Mouse (Mus musculus): Measurements from ENCODE around the gene Ifi214. TPM values are rescaled to one million over a fixed set of nuclear protein-coding genes. Genes with fewer than 3 reads are reported as not detected.
"Not testable (repeated sequence)": the region's sequence is repeated elsewhere in the genome, so short reads cannot be mapped to it uniquely, and the experiment has no call there.

Gene Ifi214
- total RNA-seq (2022): not detected

- not testable (repeated sequence) for DNase-seq (ENCODE audit: low spot score in 2 of 2)
Observed at GRCm38 (mm10) chr1:173535791-173536190, at the start of gene Ifi214. Ifi214 (minus strand) TSS chr1:173535957.

- no peak for DNase-seq (ENCODE audit: low spot score in 2 of 2)
Observed at GRCm38 (mm10) chr1:173579921-173580585, 44.3 kb upstream of the Ifi214 start.

DNA sequence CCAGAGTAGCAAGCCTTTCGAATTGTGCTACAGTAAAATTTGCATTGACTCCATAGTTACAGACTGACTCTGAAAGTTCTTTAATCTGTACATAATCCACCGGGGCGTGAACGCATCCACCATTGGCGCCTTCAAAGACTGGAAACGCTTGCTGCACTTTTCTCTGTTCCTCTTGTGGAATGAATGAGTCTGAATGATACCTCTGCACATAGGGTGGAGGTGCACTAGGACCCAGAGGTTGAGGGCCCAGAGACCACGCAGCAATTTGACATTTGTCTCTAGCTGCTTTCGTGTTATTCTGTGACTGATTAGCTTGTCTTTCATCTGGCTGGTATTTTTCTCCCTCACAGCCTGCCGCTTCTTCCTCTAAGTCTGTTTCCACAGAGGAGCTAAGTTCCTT, 43.3 kb upstream of the Ifi214 start:
- DNase-seq (ENCODE audit: low spot score in 2 of 2): no peak

DNA sequence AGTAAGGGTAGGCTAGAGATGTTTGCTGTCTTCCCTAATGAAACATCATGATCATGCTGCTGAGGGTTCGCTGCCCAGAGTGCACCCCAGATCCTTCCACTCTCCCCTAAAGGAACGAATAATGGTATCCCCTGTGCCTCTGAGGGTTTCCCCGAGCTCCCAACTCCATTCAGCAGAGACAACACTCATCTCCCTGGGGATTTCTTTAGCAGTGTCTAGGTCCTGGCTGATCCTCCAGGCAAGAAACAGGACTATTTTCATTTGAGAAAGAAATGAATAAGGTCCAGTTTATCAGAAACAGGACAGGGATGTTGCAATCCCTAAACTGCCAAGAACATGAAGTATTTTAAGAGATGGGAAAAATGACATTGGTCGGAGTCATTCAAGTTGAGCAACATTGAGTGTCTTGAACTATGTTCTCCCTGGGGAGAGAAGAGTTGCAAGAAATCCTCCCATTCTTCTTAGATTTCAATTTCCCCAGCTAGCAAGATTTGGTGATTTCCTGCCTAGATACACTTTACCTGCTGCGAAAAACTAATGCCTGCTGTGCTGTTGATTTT, 14.8 kb upstream of the Ifi214 start:
- not testable (repeated sequence) for DNase-seq (ENCODE audit: low spot score in 2 of 2)

DNA sequence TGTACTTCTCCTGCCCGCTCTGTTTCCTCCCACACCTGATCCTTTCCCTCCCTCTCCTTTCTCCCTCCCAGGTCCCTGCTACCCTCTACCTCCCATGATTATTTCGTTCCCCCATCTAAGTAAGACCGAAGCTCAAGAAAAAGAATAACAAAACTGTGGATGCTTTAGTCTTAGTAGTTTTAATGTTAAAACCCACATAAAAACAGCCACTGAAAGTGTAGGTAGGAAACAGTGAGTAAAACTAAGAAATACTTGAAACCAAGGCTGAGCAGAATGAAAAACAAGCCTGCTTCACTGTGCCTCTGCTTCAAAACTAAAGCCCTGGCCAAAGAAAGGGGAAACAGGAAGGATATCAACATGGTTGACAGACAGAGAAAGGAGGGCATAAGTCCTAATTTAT, 13.0 kb upstream of the Ifi214 start:
- DNase-seq (ENCODE audit: low spot score in 2 of 2): not testable (repeated sequence)

DNA sequence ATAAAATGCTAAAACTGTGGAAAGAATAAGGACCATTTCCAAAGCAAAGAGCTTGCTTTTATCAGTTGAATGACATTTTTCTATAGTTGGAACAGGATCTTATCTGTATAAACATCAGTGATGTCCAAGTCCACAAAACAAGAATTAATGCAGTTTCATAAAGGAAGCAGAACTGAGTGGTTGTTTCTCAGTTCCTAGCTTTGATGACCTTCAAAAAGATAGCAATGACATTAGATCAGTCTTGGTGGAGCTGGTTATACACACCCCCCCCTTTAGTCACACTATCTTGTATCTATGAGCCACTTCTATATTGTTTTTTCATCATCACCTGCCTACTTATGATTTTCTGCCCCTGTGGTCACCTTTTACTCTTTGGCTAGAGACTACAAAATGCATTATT, 14.3 kb downstream of the Ifi214 start:
- no peak for DNase-seq (ENCODE audit: low spot score in 2 of 2)

DNA sequence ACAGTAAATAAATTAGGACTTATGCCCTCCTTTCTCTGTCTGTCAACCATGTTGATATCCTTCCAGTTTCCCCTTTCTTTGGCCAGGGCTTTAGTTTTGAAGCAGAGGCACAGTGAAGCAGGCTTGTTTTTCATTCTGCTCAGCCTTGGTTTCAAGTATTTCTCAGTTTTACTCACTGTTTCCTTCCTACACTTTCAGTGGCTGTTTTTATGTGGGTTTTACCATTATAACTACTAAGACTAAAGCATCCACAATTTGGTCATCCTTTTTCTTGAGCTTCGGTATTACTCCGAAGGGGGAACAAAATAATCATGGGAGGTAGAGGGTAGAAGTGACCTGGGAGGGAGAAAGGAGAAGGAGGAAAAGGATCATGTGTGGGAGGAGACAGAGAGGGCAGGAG, 25.2 kb downstream of the Ifi214 start:
- not testable (repeated sequence) for DNase-seq (ENCODE audit: low spot score in 2 of 2)

DNA sequence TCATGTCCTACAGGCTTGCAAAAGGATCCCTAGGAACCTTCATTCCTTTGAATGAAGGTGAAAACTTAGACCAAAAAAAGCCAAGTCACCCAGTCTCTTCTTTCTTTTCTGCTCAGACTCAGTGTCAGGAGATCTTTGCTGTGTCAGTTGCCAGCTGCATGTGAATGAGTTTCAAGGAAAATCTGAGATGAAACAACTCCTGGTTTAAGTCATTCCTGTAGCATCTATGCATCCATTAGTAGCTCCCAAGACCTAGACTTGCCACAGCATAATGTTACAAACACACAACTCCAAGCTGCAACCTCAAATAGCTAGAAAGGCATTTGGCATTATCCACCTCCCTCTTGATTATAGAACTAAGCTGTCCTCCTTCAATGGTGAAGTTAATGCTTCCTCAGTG, 44.3 kb downstream of the Ifi214 start:
- DNase-seq (ENCODE audit: low spot score in 2 of 2): not testable (repeated sequence)

DNA sequence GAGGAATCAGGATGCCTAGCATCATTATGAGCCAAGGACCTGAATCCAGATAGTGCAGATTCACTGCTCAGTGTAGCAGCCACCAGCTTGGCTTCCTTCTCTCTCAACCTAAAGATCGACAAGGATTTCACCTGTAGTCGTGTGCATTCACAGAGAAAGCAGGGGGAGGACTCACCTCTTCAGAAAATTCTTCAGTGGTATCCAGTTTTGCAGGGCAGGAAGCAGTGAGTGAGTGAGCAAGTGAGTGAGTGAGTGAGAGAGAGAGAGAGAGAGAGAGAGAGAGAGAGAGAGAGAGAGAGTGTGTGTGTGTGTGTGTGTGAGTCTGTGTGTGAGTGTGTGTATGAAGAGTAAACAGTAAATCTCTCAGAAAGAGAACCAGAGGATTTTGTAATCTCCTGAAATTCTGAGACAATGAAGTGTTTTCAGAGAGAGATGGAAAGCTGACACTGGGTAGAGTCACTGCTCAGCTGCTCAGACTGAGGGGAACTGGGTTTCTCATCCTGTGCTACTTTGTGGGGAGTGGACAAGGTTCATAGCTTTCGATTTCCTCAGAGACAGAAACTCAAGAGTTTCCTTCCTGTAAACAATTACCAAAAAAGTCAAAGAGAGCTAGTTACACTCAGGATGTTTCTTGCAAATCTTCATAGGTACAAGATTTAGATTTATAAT, 44.8 kb downstream of the Ifi214 start, which contains the start of gene Ifi206:
TSS of gene Ifi206 (minus strand) at position 230 of the 669 bp plus-strand sequence.
- DNase-seq (ENCODE audit: low spot score in 2 of 2): not testable (repeated sequence)

- not testable (repeated sequence) for DNase-seq (ENCODE audit: low spot score in 2 of 2)
Observed at GRCm38 (mm10) chr1:173481182-173481574, 54.6 kb downstream of the Ifi214 start.

DNA sequence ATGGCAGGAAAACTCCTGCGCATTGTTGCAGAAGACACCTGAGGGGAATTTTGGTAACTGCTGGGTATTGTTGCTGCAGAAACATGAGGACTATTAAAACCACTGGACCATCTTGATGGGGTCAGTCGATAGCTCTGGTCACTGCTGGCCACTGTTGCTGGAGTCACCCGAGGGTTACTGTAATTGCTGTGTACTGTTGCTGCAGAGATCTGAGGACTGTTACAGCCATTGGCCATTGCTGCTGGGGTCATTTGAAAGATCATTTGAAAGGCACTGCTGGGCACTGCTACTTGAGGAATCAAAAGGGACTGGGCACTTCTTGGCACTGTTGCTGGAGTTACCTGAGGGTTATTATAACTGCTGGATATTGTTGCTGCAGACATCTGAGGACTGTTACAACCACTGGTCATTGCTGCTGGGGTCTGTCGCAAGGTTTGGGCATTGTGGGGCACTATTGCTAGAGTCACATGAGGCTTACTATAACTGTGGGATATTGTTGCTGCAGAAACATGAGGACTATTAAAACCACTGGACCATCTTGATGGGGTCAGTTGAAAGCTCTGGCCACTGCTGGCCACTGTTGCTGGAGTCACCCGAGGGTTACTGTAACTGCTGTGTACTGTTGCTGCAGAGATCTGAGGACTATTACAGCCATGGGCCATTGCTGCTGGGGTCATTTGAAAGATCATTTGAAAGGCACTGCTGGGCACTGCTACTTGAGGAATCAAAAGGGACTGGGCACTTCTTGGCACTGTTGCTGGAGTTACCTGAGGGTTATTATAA, 55.2 kb downstream of the Ifi214 start:
- DNase-seq (ENCODE audit: low spot score in 2 of 2): not testable (repeated sequence)

Small RNA genes lying within 50 kb of the gene (microRNA-seq; reads per million reads assigned to microRNA genes)
- gene Gm44481: 0 reads per million in 2 experiments

Other genes starting within 250 kb of the Ifi214 start
- 10 to 100 TPM; 58.7 to 67.1 (median 61.4) TPM for gene Ackr1, start 202.2 kb downstream of the Ifi214 start, total RNA-seq (2022)
- gene Aim2, start 185.1 kb downstream of the Ifi214 start, total RNA-seq (2022): 1 to 10 TPM; 3.9 to 9.2 (median 5.1) TPM
- gene Cadm3, start 168.3 kb downstream of the Ifi214 start, total RNA-seq (2022): 100 to 1,000 TPM; 384 to 405 (median 400) TPM
- gene Ifi206, start 44.9 kb downstream of the Ifi214 start, total RNA-seq (2022): under 1 TPM in 1 of 4 experiments, not detected in 3; 0.66 TPM
- under 1 TPM in 3 of 4 experiments, not detected in 1; 0.11 to 0.59 (median 0.16) TPM for gene Ifi213, start 63.3 kb upstream of the Ifi214 start, total RNA-seq (2022)
- under 1 TPM in 3 of 4 experiments, not detected in 1; 0.21 to 0.56 (median 0.37) TPM for gene Ifi209, start 95.0 kb upstream of the Ifi214 start, total RNA-seq (2022)
- gene Ifi208, start 137.7 kb upstream of the Ifi214 start, total RNA-seq (2022): not detected
- under 1 TPM; 0.13 to 0.65 (median 0.36) TPM for gene Ifi207, start 205.8 kb upstream of the Ifi214 start, total RNA-seq (2022)
- 1 to 10 TPM in 1 of 4 experiments, under 1 TPM in 3; 0.30 to 1.1 (median 0.61) TPM for gene Ifi204, start 231.0 kb upstream of the Ifi214 start, total RNA-seq (2022)